Mouse (Mus musculus): ENCODE measurements around the gene Rpl31.

GRCm38 (mm10) chr1:39394096-39394495, 26.5 kb downstream of the Rpl31 start:
- no peak for TF ChIP-seq POLR2A (IDR thresholded peaks at IDR 0.05; ENCODE audit: control insufficient read depth, low read depth, low read length)
- no peak for TF ChIP-seq CTCF (IDR thresholded peaks at IDR 0.05; ENCODE audit: control insufficient read depth, insufficient read depth, insufficient replicate concordance, low read depth, low read length)
